Mouse (Mus musculus): ENCODE data around the gene Rp2. TPM values are rescaled to one million over a fixed set of nuclear protein-coding genes. Genes with fewer than 3 reads are reported as not detected.
A peak's percentile ranks its signal among the peaks of the same experiment; 100 is the strongest.

Gene Rp2
- total RNA-seq, 1 experiment, result 22.3 TPM

DNA sequence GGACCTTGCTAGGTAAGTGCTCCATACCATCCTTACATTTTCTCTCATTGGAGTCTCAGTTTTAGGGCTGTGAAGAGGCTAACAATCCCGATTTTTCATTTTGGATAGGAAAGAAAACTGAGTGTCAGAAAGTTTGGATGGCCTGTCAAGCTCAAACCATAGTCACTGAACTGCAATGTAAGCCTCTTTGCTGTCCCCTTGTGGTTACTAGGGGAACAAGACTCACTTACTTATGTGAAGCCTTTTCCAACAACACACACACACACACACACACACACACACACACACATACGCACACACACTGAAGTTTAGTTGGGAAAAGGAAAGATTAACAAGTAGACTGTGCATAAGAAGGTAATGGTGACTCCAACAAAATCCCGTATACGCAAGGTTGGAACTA lies 39.8 kb downstream of the Rp2 start:
- Histone ChIP-seq H3K27ac (ENCODE audit: insufficient read depth, low read depth, low read length, poor library complexity, severe bottlenecking) (no peak overlapping the region), H3K9me3 (ENCODE audit: control insufficient read depth, insufficient read depth, low read depth, low read length) (no peaks in the 10 kb centered on the region), H3K4me3 (ENCODE audit: insufficient read depth in 1 of 2, low read depth in 1 of 2, low read length in 2 of 2, poor library complexity in 1 of 2, severe bottlenecking in 1 of 2) (no peak overlapping the region), H3K9ac (ENCODE audit: insufficient read depth, low read depth, low read length, poor library complexity, severe bottlenecking) (no peak overlapping the region), H3K36me3 (ENCODE audit: control insufficient read depth, insufficient read depth, low read length, poor library complexity, severe bottlenecking) (no peaks in the 10 kb centered on the region; the same call in 1 of the 2 replicates), H3K4me1 (ENCODE audit: control insufficient read depth in 2 of 2, insufficient read depth in 2 of 2, low read length in 2 of 2, poor library complexity in 1 of 2) (no peaks in the 10 kb centered on the region)
- TF ChIP-seq CHD2 (IDR thresholded peaks at IDR 0.05; ENCODE audit: low read depth, low read length), result no peak
- no peak for TF ChIP-seq ZNF384 (IDR thresholded peaks at IDR 0.05; ENCODE audit: low read depth, low read length)
- no peak for TF ChIP-seq HCFC1 (IDR thresholded peaks at IDR 0.05; ENCODE audit: borderline replicate concordance, insufficient read depth, low read length)
- no peak for TF ChIP-seq ZC3H11A (IDR thresholded peaks at IDR 0.05; ENCODE audit: borderline replicate concordance, low read depth, low read length)
- in situ Hi-C loops (cut with MboI; ENCODE audit: low sequenced_read_pairs in 2 of 2, unreplicated experiment in 2 of 2), result no loop called here
- no peak for DNase-seq (ENCODE audit: low read depth, low spot score)

DNA sequence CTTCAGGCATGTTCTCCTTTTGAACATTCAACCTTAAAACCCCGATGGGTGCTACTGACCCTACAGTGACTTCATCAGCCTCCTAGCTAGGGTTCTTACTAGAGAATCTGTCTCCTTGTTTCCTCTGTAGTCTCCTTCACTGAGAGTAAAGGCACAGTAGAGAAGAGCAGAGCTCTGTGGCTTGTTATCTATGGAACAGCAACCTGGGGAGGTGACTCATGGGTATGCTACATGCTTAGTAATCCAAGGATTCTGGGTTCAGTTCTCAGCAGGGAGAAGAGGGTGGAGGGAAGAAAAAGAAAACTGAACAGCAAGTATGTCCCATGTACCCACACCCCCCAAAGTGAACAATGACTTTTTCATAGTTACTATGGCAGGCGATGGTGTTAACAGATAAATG lies 42.6 kb downstream of the Rp2 start:
- Histone ChIP-seq H3K4me1 (ENCODE audit: control insufficient read depth in 2 of 2, insufficient read depth in 2 of 2, low read length in 2 of 2, poor library complexity in 1 of 2) (no peaks in the 10 kb centered on the region), H3K36me3 (ENCODE audit: control insufficient read depth, insufficient read depth, low read length, poor library complexity, severe bottlenecking) (no peaks in the 10 kb centered on the region), H3K9ac (ENCODE audit: insufficient read depth, low read depth, low read length, poor library complexity, severe bottlenecking) (no peak overlapping the region), H3K4me3 (ENCODE audit: insufficient read depth in 1 of 2, low read depth in 1 of 2, low read length in 2 of 2, poor library complexity in 1 of 2, severe bottlenecking in 1 of 2) (no peak overlapping the region), H3K9me3 (ENCODE audit: control insufficient read depth, insufficient read depth, low read depth, low read length) (no peaks in the 10 kb centered on the region), H3K27ac (ENCODE audit: insufficient read depth, low read depth, low read length, poor library complexity, severe bottlenecking) (no peak overlapping the region)
- in situ Hi-C loops (cut with MboI; ENCODE audit: low sequenced_read_pairs in 2 of 2, unreplicated experiment in 2 of 2), result no loop called here
- TF ChIP-seq ZNF384 (IDR thresholded peaks at IDR 0.05; ENCODE audit: low read depth, low read length) (no peak), CHD2 (IDR thresholded peaks at IDR 0.05; ENCODE audit: low read depth, low read length) (no peak), HCFC1 (IDR thresholded peaks at IDR 0.05; ENCODE audit: borderline replicate concordance, insufficient read depth, low read length) (no peak), MAFK (IDR thresholded peaks at IDR 0.05; ENCODE audit: insufficient read depth, low read depth, low read length) (no peak), ZC3H11A (IDR thresholded peaks at IDR 0.05; ENCODE audit: borderline replicate concordance, low read depth, low read length) (no peak)
- no peak for DNase-seq (ENCODE audit: low read depth, low spot score)

DNA sequence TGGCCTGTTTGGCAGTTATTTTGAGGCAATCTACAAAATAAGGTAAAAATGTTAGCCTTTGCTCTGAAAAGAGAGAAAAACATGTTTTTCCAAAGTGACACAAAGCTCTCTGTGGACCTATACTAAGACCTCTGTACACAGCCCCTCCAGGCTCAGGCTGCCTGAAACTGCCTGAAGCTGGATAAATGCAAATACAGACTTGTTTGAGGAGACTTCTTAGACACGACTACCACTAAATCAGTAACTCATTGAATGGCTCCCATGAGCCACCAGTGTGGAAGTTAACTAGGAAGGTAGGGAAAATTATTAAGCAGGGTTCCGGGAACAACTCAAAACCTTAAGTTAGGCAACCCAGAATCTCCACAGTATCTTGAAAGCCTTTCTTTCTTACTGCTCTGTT lies 43.4 kb downstream of the Rp2 start:
- H3K4me3 ChIP-seq (ENCODE audit: insufficient read depth in 1 of 2, low read depth in 1 of 2, low read length in 2 of 2, poor library complexity in 1 of 2, severe bottlenecking in 1 of 2), result no peak overlapping the region
- DNase-seq (ENCODE audit: low read depth, low spot score), result no peak
- TF ChIP-seq MAFK (IDR thresholded peaks at IDR 0.05; ENCODE audit: insufficient read depth, low read depth, low read length), result no peak
- TF ChIP-seq HCFC1 (IDR thresholded peaks at IDR 0.05; ENCODE audit: borderline replicate concordance, insufficient read depth, low read length), result no peak
- TF ChIP-seq ZNF384 (IDR thresholded peaks at IDR 0.05; ENCODE audit: low read depth, low read length), result no peak
- TF ChIP-seq CHD2 (IDR thresholded peaks at IDR 0.05; ENCODE audit: low read depth, low read length), result no peak
- no peak for TF ChIP-seq ZC3H11A (IDR thresholded peaks at IDR 0.05; ENCODE audit: borderline replicate concordance, low read depth, low read length)
- H3K27ac ChIP-seq (ENCODE audit: insufficient read depth, low read depth, low read length, poor library complexity, severe bottlenecking), result no peak overlapping the region
- H3K9me3 ChIP-seq (ENCODE audit: control insufficient read depth, insufficient read depth, low read depth, low read length), result no peaks in the 10 kb centered on the region
- H3K9ac ChIP-seq (ENCODE audit: insufficient read depth, low read depth, low read length, poor library complexity, severe bottlenecking), result no peak overlapping the region
- in situ Hi-C loops (cut with MboI; ENCODE audit: low sequenced_read_pairs in 2 of 2, unreplicated experiment in 2 of 2), result no loop called here
- no peaks in the 10 kb centered on the region for H3K36me3 ChIP-seq (ENCODE audit: control insufficient read depth, insufficient read depth, low read length, poor library complexity, severe bottlenecking)
- peaks cover 0 to 1% of the 10 kb centered on the region in 2 experiments; a peak in 1 of 4 replicates for H3K4me1 ChIP-seq (ENCODE audit: control insufficient read depth in 2 of 2, insufficient read depth in 2 of 2, low read length in 2 of 2, poor library complexity in 1 of 2)

DNA sequence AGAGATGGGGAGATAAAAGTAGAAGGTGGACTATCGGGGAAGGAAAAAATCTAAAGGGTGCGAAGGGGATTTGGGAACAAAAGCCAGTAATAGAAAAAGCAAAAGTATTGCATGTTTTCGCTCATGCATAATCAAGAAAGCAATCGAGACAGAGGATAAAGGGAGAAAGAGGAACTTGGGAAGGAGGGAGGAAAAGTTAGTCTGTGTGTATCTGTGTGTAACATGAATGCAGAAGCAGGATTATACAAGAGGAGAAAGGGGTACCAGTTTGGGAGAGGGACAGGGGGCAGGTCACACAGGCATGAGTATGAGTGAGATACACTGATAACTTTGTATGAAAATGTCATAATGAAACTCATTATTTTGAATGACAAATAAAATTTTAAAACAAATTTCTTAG lies 47.1 kb downstream of the Rp2 start:
- Histone ChIP-seq H3K36me3 (ENCODE audit: control insufficient read depth, insufficient read depth, low read length, poor library complexity, severe bottlenecking) (no peaks in the 10 kb centered on the region), H3K4me3 (ENCODE audit: insufficient read depth in 1 of 2, low read depth in 1 of 2, low read length in 2 of 2, poor library complexity in 1 of 2, severe bottlenecking in 1 of 2) (no peak overlapping the region), H3K4me1 (ENCODE audit: control insufficient read depth in 2 of 2, insufficient read depth in 2 of 2, low read length in 2 of 2, poor library complexity in 1 of 2) (peaks cover 0 to 2% of the 10 kb centered on the region in 2 experiments; a peak in 1 of 4 replicates), H3K9ac (ENCODE audit: insufficient read depth, low read depth, low read length, poor library complexity, severe bottlenecking) (no peak overlapping the region), H3K9me3 (ENCODE audit: control insufficient read depth, insufficient read depth, low read depth, low read length) (no peaks in the 10 kb centered on the region), H3K27ac (ENCODE audit: insufficient read depth, low read depth, low read length, poor library complexity, severe bottlenecking) (no peak overlapping the region)
- DNase-seq (ENCODE audit: low read depth, low spot score), result no peak
- TF ChIP-seq HCFC1 (IDR thresholded peaks at IDR 0.05; ENCODE audit: borderline replicate concordance, insufficient read depth, low read length), result no peak
- TF ChIP-seq ZC3H11A (IDR thresholded peaks at IDR 0.05; ENCODE audit: borderline replicate concordance, low read depth, low read length), result no peak
- no peak for TF ChIP-seq MAFK (IDR thresholded peaks at IDR 0.05; ENCODE audit: insufficient read depth, low read depth, low read length)
- TF ChIP-seq CHD2 (IDR thresholded peaks at IDR 0.05; ENCODE audit: low read depth, low read length), result no peak
- TF ChIP-seq ZNF384 (IDR thresholded peaks at IDR 0.05; ENCODE audit: low read depth, low read length), result no peak
- in situ Hi-C loops (cut with MboI; ENCODE audit: low sequenced_read_pairs in 2 of 2, unreplicated experiment in 2 of 2), result no loop called here

DNA sequence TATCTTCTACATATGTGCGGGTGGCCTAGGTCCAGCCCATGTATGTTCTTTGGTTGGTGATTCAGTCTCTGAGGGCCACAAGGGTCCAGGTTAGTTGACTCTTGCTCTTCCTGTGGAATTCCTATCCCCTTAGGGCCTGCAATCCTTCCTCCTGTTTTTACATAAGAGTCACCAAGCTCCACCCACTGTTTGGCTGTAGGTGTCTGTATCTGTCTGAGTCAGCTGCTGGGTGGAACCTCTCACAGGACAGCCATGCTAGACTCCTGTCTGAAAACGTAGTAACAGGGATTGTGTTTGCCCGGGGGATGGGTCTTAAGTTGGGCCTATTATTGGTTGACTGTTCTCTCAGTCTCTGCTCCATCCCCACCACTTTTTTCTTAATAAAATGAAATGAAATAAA lies 47.9 kb downstream of the Rp2 start:
- Histone ChIP-seq H3K36me3 (ENCODE audit: control insufficient read depth, insufficient read depth, low read length, poor library complexity, severe bottlenecking) (no peaks in the 10 kb centered on the region), H3K4me1 (ENCODE audit: control insufficient read depth in 2 of 2, insufficient read depth in 2 of 2, low read length in 2 of 2, poor library complexity in 1 of 2) (peaks cover 0 to 2% of the 10 kb centered on the region in 2 experiments; a peak in 1 of 4 replicates), H3K9me3 (ENCODE audit: control insufficient read depth, insufficient read depth, low read depth, low read length) (no peaks in the 10 kb centered on the region), H3K4me3 (ENCODE audit: insufficient read depth in 1 of 2, low read depth in 1 of 2, low read length in 2 of 2, poor library complexity in 1 of 2, severe bottlenecking in 1 of 2) (no peak overlapping the region), H3K9ac (ENCODE audit: insufficient read depth, low read depth, low read length, poor library complexity, severe bottlenecking) (no peak overlapping the region), H3K27ac (ENCODE audit: insufficient read depth, low read depth, low read length, poor library complexity, severe bottlenecking) (no peak overlapping the region)
- TF ChIP-seq ZC3H11A (IDR thresholded peaks at IDR 0.05; ENCODE audit: borderline replicate concordance, low read depth, low read length) (no peak), MAFK (IDR thresholded peaks at IDR 0.05; ENCODE audit: insufficient read depth, low read depth, low read length) (no peak), HCFC1 (IDR thresholded peaks at IDR 0.05; ENCODE audit: borderline replicate concordance, insufficient read depth, low read length) (no peak), ZNF384 (IDR thresholded peaks at IDR 0.05; ENCODE audit: low read depth, low read length) (no peak), CHD2 (IDR thresholded peaks at IDR 0.05; ENCODE audit: low read depth, low read length) (no peak)
- peak; percentile 43 for DNase-seq (ENCODE audit: low read depth, low spot score)
- in situ Hi-C loops (cut with MboI; ENCODE audit: low sequenced_read_pairs in 2 of 2, unreplicated experiment in 2 of 2), result no loop called here
